Mouse (Mus musculus): ENCODE measurements around the gene Traf3ip3.

DNA sequence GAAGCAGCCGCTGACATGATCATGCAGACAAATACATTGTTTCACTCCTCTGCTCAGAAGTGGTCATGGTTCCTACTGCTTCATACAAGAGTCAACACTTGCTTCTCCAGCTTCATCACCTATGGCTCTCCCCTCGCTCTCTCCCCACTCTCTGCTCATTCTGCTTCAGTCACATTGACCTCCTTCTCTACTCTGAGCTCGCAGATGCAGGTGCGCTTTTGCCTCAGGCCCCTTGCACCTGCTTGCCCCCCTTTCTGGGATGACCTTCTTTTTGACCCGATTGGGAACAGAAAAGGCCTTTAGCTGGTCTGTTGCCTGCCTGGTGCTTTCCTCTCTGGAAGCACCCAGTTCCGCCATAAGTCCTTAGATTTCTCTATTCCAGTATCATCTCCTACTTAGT lies 57.0 kb downstream of the Traf3ip3 start:
- TF ChIP-seq CTCF (IDR thresholded peaks at IDR 0.05) (no peak), EP300 (IDR thresholded peaks at IDR 0.05) (no peak)

Data from lung, postnatal 0 days (tissue).